Mouse (Mus musculus): Measurements from ENCODE around the gene Bcor. TPM values are rescaled to one million over a fixed set of nuclear protein-coding genes. Genes with fewer than 3 reads are reported as not detected.
A peak's percentile ranks its signal among the peaks of the same experiment; 100 is the strongest.

The Bcor gene
- 10 to 100 TPM; 15.7 to 26.8 (median 19.2) TPM for total RNA-seq (2022)

DNA sequence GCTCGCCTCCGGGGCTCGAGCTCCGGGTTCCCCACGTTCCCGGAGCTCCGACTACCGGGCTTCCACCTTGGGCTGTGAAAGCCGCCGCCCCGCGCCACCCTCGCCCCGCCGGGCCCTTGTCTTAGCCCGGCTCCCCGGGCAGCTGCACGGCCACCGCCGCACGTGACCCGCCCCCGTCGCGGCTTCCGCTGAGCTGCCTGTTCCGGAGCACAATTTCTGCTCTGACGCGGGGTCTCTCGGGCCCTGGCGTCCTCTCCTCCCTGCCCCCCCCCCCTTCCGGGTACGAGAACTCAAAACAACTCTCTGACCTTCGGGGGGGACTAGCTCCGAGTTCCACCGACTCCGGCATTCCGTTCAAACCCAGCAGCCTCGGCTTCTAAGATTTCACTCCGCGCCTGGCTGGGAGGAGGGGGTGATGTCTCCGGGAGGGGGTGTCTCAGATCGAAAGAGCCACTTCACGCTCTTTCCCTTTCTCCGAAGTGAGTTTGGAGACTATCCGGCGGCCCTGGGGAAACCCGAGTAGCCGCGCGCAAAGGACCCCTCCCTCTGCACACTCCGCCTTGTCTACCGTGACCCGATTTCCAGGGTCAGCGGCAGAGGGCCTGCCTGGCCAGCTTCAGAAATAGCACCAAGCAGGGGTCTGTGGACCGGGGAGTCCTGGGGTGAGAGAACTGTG lies at the start of gene Bcor:
Gene Bcor (minus strand): TSS at position 375 of the 676 bp plus-strand sequence.
- DNase-seq, result no peak

DNA sequence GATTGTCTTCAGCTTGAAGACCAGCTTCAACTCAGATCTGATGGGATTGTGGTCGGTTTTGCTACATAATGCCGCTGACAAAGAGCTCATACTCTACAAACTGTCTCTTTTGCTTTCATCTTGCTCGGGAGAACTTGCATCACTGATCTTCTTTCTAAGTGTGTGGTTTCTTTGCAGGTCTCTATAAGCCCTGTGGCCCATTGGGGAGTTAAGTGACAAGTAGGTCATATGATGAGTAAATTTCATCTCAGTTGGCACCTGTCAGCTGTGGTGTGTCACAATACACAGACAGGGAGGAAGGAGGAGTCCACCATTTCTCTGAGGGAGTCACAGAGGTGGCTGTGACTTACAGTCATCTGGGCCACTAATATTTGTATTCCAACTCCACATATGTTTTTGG lies 42.8 kb upstream of the Bcor start:
- no peak for DNase-seq

DNA sequence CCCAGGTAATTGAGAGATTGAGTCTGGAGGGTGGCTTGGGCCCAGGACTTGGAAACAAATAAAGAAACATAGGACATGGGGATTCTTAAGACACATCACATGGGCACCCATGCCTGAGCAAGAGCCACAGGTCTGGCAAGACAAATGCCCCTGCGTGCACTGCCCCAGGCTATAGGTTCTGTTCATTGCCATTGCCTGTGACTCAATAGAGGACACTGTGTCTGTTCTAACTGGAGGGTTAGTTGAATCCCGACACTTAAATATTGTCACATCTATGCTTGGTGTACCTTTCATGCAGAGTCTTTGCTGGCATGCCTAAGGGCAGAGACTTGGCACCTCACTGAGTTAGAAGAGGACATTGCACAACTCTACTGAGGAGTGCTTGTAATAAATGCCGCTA lies 41.0 kb upstream of the Bcor start:
- no peak for DNase-seq

- DNase-seq, result no peak
These were observed 35.2 kb upstream of the Bcor start for GRCm38 (mm10) chrX:12195234-12195919.

DNA sequence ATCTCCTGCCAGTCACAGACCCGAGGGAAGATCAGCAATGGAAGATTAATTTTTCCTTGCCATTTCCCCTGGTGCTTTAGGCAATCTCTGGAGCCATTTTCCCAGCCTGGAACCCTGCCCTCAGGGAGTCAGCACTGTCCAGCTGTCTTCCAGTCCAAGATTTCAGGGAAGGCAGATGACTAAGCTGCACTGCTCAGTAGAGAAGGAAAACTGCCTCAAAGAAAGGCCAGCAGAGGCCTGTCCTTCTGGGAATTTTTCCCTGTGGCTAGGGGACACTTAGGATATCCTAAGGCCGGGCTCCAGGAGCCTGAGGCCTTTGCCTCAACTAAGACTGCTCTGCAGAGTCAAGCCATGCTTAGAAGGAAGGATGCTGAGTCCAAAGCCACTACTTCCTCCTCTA lies 32.2 kb upstream of the Bcor start:
- no peak for DNase-seq

- no peak for DNase-seq
These were observed 29.4 kb upstream of the Bcor start for GRCm38 (mm10) chrX:12189511-12189910.

GRCm38 (mm10) chrX:12175198-12175960 lies 15.2 kb upstream of the Bcor start:
- DNase-seq, result no peak

- no peak for DNase-seq
These were observed 10.0 kb upstream of the Bcor start for GRCm38 (mm10) chrX:12170128-12170527.

- no peak for DNase-seq
These were observed 4.7 kb upstream of the Bcor start for GRCm38 (mm10) chrX:12164591-12165529.

DNA sequence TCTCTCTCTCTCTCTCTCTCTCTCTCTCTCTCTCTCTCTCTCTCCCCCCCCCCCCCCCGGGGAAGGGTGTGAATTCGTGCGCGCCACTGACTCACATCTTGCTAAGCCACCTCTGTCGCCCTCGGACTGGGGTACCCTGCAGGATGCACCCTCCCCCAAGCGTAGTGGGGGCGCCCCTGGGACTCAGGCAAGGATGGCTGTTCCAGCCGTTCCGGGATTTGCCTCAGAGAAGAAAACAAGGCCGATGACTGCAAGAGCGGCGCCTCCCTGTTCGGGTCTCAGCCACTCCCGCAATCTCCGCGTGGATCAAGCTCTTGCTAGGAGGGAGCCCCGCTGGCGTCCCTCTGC lies 647 bp downstream of the Bcor start:
- DNase-seq, result no peak

- DNase-seq, result no peak
These were observed 1.2 kb downstream of the Bcor start for GRCm38 (mm10) chrX:12158821-12159533.

DNA sequence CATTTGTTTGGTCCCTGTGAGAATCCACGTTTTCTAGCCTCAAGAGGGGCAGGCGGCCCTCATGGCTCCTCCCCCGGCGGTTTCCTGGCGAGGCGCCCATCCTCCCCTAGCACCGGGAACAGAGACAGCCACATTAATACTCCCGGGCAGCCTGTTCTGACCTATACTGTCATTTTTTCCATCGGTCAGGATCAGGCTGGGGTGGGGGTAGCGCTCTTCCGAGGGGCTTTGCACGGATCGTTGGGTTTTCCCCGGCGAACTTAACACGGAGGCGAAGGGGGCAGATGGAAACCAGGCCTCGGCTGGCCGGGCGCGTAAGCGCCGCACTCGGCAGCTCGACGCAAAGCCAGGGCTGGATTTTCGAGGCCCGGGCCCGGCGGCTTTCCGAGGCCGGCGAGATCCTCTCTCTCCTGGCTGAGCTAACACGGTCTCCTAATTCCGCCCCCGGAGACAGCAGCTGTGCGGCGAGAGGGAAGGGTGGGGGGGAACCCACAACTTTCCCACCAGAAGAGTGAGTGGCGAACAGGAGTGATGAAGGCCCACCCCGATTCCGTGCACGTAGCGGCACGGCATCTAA lies 1.8 kb downstream of the Bcor start:
- peak; percentile 47 for DNase-seq

- DNase-seq, result peak; percentile 54
These were observed 2.7 kb downstream of the Bcor start for GRCm38 (mm10) chrX:12157331-12157930.

- DNase-seq, result no peak
These were observed 4.3 kb downstream of the Bcor start for GRCm38 (mm10) chrX:12155842-12156291.

DNA sequence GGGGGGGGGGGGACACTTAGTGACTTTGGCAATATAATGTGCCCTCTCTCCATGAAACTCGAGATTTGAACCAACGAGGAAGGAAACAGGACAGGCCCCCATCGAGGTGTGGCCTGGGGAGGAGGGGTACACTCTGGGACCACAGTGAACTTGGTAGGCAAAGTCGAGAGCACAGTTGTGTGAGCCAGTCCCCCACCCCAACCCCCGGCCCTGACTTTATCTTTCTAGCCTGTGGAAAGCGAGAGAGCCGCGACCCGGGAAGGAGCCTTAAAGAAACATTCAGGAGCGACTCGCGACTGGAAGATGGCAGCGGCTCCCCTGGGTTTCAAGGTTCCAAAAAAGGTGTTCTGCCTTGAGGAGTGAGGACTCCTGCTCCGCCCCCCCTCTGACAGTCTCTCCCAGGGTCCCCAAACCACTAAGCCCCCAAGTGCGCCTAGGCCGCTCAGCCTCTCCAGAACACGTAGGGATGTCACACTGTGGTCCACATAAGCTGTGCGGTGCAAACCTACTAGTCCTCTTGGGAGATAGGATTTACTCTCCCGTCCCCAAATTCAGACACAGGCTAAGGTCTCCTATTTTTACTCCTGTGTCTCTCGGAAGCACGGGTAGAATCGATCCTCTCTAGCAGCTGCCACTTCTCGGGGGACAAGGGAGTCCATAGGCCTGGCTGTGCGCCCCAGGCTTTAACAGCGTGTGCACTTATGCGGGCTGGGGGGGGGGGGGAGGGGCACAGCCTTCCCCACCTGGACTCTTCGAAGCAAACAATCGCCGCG lies 4.9 kb downstream of the Bcor start:
- DNase-seq, result no peak

- no peak for DNase-seq
These were observed 6.7 kb downstream of the Bcor start for GRCm38 (mm10) chrX:12153141-12154095.

- DNase-seq, result no peak
These were observed 7.9 kb downstream of the Bcor start for GRCm38 (mm10) chrX:12151996-12152904.

Data from adrenal gland, adult 8-10 months (tissue).